Mouse (Mus musculus): ENCODE measurements around the gene Gm17655. TPM values are rescaled to one million over a fixed set of nuclear protein-coding genes. Genes with fewer than 3 reads are reported as not detected.
"Not testable (repeated sequence)": the region's sequence is repeated elsewhere in the genome, so short reads cannot be mapped to it uniquely, and the experiment has no call there.

Gene Gm17655
- polyA plus RNA-seq (2014; fragmentation: Nextera tagmentation; extraction: Ambion mirVana): 4.9 and 5.0 TPM in 2 replicates

DNA sequence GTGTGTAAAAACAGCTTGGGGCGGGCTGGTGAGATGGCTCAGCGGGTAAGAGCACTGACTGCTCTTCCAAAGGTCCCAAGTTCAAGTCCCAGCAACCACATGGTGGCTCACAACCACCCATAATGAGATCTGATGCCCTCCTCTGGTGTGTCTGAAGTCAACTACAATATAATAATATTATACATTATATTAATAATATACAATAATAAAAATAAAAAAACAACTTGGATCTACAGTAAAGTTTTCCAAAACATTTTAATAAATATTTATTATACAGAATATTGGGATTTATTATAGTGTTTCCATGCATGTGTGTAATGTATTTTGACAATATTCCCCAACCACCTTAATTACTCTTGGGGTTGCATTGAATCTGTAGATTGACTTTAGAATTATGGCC lies at the start of gene Gm17655:
Gene Gm17655 (minus strand): TSS at position 101 of the 400 bp plus-strand sequence.
- H3K36me3 ChIP-seq (ENCODE audit: control insufficient read depth, insufficient read depth, low read length); H3K9ac ChIP-seq (replicated peaks; ENCODE audit: low read depth, low read length); H3K4me2 ChIP-seq (replicated peaks; ENCODE audit: low read depth, low read length); H3K4me1 ChIP-seq (ENCODE audit: control insufficient read depth, insufficient read depth, low read length); H3K27me3 ChIP-seq (ENCODE audit: control insufficient read depth, insufficient read depth, low read length); ATAC-seq (ENCODE audit: insufficient number of reproducible peaks, insufficient read depth, low FRiP score, low read depth); H3K4me3 ChIP-seq (ENCODE audit: low read depth, low read length); H3K27ac ChIP-seq (ENCODE audit: low read length): not testable (repeated sequence)
- WGBS: 86% methylated on average over 2 of the region's 2 CpGs
- H3K9me3 ChIP-seq (ENCODE audit: control insufficient read depth, low read depth, low read length): peaks cover 16% of the 10 kb centered on the region

DNA sequence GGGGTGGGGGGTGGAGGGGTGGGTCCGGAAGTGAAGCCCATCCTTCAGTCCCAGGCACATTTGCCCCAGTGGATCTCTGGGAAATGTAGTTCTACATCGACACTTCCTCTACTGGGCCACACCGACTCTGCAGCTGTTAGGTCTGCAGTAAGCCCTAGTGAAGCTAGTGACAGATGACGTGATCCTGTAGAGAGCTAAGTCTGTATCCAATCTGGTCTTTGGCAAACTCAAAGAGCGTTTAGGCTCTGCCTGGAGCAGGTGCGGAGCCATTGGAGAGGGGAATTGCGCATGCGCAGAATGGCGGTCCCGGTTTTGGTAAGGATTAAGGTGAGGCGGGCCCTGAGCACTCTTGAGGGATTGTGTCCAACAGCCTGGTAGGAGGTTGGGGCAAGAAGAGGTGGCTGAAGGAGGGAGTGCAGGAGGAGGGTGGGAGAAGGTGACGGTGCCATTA lies 37.7 kb upstream of the Gm17655 start, which contains the start of gene Zfp605:
Gene Zfp605 (plus strand): TSS at position 102 of the 451 bp plus-strand sequence.
- Histone ChIP-seq H3K36me3 (ENCODE audit: control insufficient read depth, insufficient read depth, low read length) (peaks cover 18% of the 10 kb centered on the region), H3K27ac (ENCODE audit: low read length) (peak within 1 kb of the TSS; percentile 46; the same call in 1 of the 2 replicates), H3K4me3 (ENCODE audit: low read depth, low read length) (peak within 1 kb of the TSS; percentile 42), H3K27me3 (ENCODE audit: control insufficient read depth, insufficient read depth, low read length) (no peaks in the 10 kb centered on the region), H3K9ac (replicated peaks; ENCODE audit: low read depth, low read length) (peak within 1 kb of the TSS; percentile 38), H3K4me2 (replicated peaks; ENCODE audit: low read depth, low read length) (peak within 1 kb of the TSS; percentile 82), H3K9me3 (ENCODE audit: control insufficient read depth, low read depth, low read length) (peaks cover under 1% of the 10 kb centered on the region; the same call in 1 of the 2 replicates), H3K4me1 (ENCODE audit: control insufficient read depth, insufficient read depth, low read length) (peaks cover 9% of the 10 kb centered on the region; the same call in 1 of the 2 replicates)
- WGBS: under 1% methylated on average over 12 of the region's 12 CpGs
- ATAC-seq (ENCODE audit: insufficient number of reproducible peaks, insufficient read depth, low FRiP score, low read depth): peak; percentile 30

DNA sequence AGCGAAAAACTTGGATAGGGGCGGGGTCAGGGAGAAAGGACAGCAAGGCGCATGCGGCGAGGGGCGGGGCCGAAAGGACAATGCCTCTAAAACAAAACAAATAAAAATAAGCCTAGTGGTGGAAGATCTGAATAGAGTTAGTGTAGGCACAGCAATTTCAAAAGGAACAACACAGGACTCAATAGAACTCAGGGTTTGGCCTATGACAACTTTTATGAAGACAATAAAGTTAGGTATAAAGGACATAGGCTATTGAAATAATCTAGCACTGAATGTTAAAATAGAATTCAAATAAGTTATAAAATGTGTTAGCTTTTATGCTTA lies 36.0 kb upstream of the Gm17655 start:
- peak overlapping the region; percentile 80 for H3K4me2 ChIP-seq (replicated peaks; ENCODE audit: low read depth, low read length)
- WGBS: 0% methylated on average over 7 of the region's 7 CpGs
- peaks cover 9% of the 10 kb centered on the region; the same call in 1 of the 2 replicates for H3K4me1 ChIP-seq (ENCODE audit: control insufficient read depth, insufficient read depth, low read length)
- no peaks in the 10 kb centered on the region for H3K27me3 ChIP-seq (ENCODE audit: control insufficient read depth, insufficient read depth, low read length)
- ATAC-seq (ENCODE audit: insufficient number of reproducible peaks, insufficient read depth, low FRiP score, low read depth): no peak
- H3K27ac ChIP-seq (ENCODE audit: low read length): peak overlapping the region; percentile 98
- H3K4me3 ChIP-seq (ENCODE audit: low read depth, low read length): peak overlapping the region; percentile 81
- H3K9ac ChIP-seq (replicated peaks; ENCODE audit: low read depth, low read length): peak overlapping the region; percentile 75; the same call in 1 of the 2 replicates
- H3K9me3 ChIP-seq (ENCODE audit: control insufficient read depth, low read depth, low read length): peaks cover 3% of the 10 kb centered on the region; the same call in 1 of the 2 replicates
- peaks cover 35% of the 10 kb centered on the region for H3K36me3 ChIP-seq (ENCODE audit: control insufficient read depth, insufficient read depth, low read length)

DNA sequence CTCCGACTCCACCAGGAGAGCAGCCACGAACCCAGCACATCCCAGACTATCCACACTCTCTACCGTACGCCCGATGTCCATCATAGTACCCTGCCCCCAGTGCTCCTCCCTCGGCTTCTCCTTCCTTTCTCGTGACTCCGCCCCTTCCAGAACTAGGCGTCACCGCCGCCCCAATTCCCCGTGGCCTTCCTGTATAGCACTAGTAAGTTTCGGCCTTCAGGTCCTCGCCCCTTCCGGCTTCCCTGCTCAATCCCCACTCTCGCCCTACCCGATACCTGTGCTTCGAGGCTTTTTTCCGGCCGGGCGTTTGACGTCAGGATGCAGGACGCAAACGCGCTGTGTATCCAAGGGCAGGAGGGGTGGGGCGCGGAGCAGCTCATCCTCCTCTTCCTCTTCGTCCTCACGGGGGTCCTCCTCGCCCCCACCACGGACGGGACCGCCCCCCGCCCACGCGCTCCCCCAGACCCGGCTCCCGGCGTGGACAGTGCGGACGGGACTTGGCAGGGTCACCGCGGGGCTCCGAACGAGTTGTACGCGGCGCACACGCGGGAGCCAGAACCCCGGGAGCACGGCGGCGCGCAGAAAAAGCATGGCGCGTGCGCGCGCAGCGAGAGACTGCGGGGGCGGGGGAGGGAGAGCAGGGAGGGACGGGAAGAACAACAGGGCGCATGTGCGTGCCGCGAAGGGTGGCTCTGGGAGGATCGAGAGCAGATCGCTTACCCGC lies 35.4 kb upstream of the Gm17655 start, which contains the start of gene Gtpbp6:
Gene Gtpbp6 (minus strand): TSS at position 617 of the 724 bp plus-strand sequence.
- peak within 1 kb of the TSS; percentile 80 for H3K4me2 ChIP-seq (replicated peaks; ENCODE audit: low read depth, low read length)
- peaks cover 9% of the 10 kb centered on the region; the same call in 1 of the 2 replicates for H3K4me1 ChIP-seq (ENCODE audit: control insufficient read depth, insufficient read depth, low read length)
- peak within 1 kb of the TSS; percentile 81 for H3K4me3 ChIP-seq (ENCODE audit: low read depth, low read length)
- ATAC-seq (ENCODE audit: insufficient number of reproducible peaks, insufficient read depth, low FRiP score, low read depth): peak; percentile 90
- H3K27ac ChIP-seq (ENCODE audit: low read length): peak within 1 kb of the TSS; percentile 98
- H3K27me3 ChIP-seq (ENCODE audit: control insufficient read depth, insufficient read depth, low read length): no peaks in the 10 kb centered on the region
- peaks cover 35% of the 10 kb centered on the region for H3K36me3 ChIP-seq (ENCODE audit: control insufficient read depth, insufficient read depth, low read length)
- WGBS: under 1% methylated on average over 71 of the region's 71 CpGs
- H3K9me3 ChIP-seq (ENCODE audit: control insufficient read depth, low read depth, low read length): peaks cover 3% of the 10 kb centered on the region; the same call in 1 of the 2 replicates
- peak within 1 kb of the TSS; percentile 75 for H3K9ac ChIP-seq (replicated peaks; ENCODE audit: low read depth, low read length)

DNA sequence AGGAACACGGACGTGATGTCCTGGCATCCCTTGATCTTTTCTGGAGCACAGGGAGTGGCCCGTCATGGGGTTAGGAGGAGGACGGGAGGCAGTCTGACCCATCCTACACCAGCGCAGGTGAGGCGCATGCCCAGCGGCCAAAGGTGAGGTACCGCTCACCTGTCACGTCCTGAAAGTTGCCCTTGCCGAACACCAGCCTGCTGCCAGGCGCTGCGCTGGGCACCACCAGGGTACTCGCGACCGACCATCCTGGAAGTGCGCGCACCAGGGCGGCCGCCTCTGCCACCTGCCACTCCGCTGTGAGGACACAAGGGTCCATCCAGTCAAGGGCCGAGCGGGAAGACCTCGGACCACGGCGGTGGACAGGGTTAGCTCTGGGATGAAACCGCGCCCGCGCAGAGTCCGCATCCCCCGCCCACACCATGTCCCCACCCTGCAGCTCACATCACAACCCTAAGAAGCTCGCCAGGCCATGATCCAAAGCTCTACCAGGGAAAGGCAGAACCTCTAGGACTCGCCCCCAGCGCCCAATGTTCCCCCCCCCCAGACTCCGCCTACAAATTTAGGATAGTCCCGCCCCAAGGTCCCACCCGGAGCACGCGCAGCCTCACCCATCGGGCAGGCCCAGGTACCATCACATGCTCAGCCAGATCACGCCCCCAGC lies 34.7 kb upstream of the Gm17655 start:
- Histone ChIP-seq H3K9me3 (ENCODE audit: control insufficient read depth, low read depth, low read length) (peaks cover 3% of the 10 kb centered on the region; the same call in 1 of the 2 replicates), H3K27ac (ENCODE audit: low read length) (peak overlapping the region; percentile 98), H3K27me3 (ENCODE audit: control insufficient read depth, insufficient read depth, low read length) (no peaks in the 10 kb centered on the region), H3K4me3 (ENCODE audit: low read depth, low read length) (peak overlapping the region; percentile 81), H3K36me3 (ENCODE audit: control insufficient read depth, insufficient read depth, low read length) (peaks cover 33% of the 10 kb centered on the region), H3K4me2 (replicated peaks; ENCODE audit: low read depth, low read length) (peak overlapping the region; percentile 80), H3K4me1 (ENCODE audit: control insufficient read depth, insufficient read depth, low read length) (peaks cover 12% of the 10 kb centered on the region; the same call in 1 of the 2 replicates), H3K9ac (replicated peaks; ENCODE audit: low read depth, low read length) (peak overlapping the region; percentile 75)
- ATAC-seq (ENCODE audit: insufficient number of reproducible peaks, insufficient read depth, low FRiP score, low read depth): no peak; the same call in none of the 2 replicates
- 12% methylated on average over 41 of the region's 41 CpGs for WGBS

DNA sequence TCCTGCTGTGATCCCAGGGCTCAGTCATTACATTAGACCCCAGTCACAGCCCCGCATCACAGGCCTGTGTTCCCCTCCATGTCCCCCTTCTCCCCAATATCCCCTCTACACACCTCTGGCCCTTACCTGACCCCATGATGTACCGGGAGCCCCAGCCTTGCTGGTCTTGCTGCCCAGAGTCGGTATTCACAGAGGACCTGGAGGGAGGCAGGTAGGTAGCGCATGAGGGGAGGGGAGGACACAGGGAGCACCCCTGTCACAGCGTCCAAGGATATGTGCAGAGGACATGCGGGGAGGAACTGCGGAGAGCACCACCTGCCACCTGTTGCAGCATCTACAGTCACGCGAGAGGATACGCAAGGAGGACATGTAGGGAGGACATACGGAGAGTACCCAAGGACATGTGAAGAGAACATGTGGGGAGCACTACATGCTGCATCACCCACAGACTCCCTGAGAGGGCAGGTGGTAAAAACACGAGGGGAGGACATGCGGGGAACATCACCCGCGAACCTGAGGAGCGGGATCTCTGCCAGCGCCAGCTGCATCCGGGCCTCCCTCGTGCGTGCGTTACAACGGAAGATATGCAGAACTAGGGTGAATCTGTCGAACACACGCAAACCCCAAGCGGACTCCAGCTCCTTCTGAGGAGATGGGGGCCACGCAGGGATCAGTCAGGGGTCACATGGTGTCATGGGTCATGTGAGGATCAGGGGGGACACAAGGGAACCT lies 34.0 kb upstream of the Gm17655 start:
- no peak for ATAC-seq (ENCODE audit: insufficient number of reproducible peaks, insufficient read depth, low FRiP score, low read depth)
- peak overlapping the region; percentile 75; the same call in 1 of the 2 replicates for H3K9ac ChIP-seq (replicated peaks; ENCODE audit: low read depth, low read length)
- no peaks in the 10 kb centered on the region for H3K27me3 ChIP-seq (ENCODE audit: control insufficient read depth, insufficient read depth, low read length)
- H3K4me2 ChIP-seq (replicated peaks; ENCODE audit: low read depth, low read length): peak overlapping the region; percentile 80
- no peak overlapping the region for H3K27ac ChIP-seq (ENCODE audit: low read length)
- peaks cover 33% of the 10 kb centered on the region for H3K36me3 ChIP-seq (ENCODE audit: control insufficient read depth, insufficient read depth, low read length)
- WGBS: 94% methylated on average over 26 of the region's 26 CpGs
- peaks cover 3% of the 10 kb centered on the region; the same call in 1 of the 2 replicates for H3K9me3 ChIP-seq (ENCODE audit: control insufficient read depth, low read depth, low read length)
- peaks cover 19% of the 10 kb centered on the region for H3K4me1 ChIP-seq (ENCODE audit: control insufficient read depth, insufficient read depth, low read length)
- H3K4me3 ChIP-seq (ENCODE audit: low read depth, low read length): peak overlapping the region; percentile 81

DNA sequence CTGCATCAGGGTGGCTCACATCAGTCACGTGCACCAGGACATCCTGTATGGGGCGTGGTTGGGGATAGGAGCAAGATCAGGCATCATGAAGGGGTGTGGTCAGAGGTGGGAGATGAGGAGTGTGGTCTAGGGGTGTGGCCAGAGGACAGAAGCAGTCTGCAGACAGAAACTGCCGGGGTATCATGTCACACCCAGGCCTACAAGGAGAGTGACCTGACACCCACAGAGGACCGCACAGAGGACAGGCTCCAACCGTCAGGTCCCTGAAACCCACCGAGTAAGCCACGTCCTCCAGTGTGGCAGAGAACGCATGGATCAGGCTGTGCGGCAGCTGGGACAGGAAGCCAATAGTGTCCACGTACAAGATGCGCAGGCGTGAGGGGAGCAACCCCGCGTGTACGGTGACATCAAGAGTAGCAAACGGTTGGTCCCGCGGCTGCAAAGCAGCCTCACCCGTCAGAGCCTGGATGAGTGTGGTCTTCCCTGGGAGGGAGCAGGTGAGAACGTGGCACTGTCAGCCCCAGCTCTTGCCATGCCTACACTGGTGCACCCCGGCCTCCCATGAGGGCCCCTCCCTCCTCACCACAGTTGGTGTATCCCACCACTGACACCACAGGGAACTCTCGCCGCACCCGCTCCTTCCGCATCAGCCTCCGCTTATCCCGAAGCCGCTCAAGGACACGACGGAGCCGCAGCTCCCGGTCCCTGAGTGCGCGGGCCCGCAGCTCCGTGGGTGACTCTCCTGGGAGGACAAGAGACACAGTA lies 32.5 kb upstream of the Gm17655 start:
- no peak overlapping the region for H3K4me3 ChIP-seq (ENCODE audit: low read depth, low read length)
- peaks cover 3% of the 10 kb centered on the region; the same call in 1 of the 2 replicates for H3K9me3 ChIP-seq (ENCODE audit: control insufficient read depth, low read depth, low read length)
- 96% methylated on average over 36 of the region's 36 CpGs for WGBS
- peaks cover 24% of the 10 kb centered on the region for H3K4me1 ChIP-seq (ENCODE audit: control insufficient read depth, insufficient read depth, low read length)
- no peak for ATAC-seq (ENCODE audit: insufficient number of reproducible peaks, insufficient read depth, low FRiP score, low read depth)
- H3K9ac ChIP-seq (replicated peaks; ENCODE audit: low read depth, low read length): no peak overlapping the region
- H3K27ac ChIP-seq (ENCODE audit: low read length): no peak overlapping the region
- peaks cover 33% of the 10 kb centered on the region for H3K36me3 ChIP-seq (ENCODE audit: control insufficient read depth, insufficient read depth, low read length)
- H3K4me2 ChIP-seq (replicated peaks; ENCODE audit: low read depth, low read length): no peak overlapping the region
- no peaks in the 10 kb centered on the region for H3K27me3 ChIP-seq (ENCODE audit: control insufficient read depth, insufficient read depth, low read length)

Measured in stomach, embryonic 14.5 days (tissue).